Mouse (Mus musculus) heart, embryonic 15.5 days (tissue): ENCODE data around the gene Lpin3. TPM values are rescaled to one million over a fixed set of nuclear protein-coding genes. Genes with fewer than 3 reads are reported as not detected.

Source experiments
- ATAC-seq: fragments of 200-750 bp; cut with Nextera tagmentation; replicated peaks from 2 replicates; pipeline ENCODE4 v1.8.0; 2017; ENCODE audit warnings: low read depth, moderate TSS enrichment; ENCODE audit not compliant: insufficient number of reproducible peaks, insufficient read depth, low FRiP score
- H3K27ac ChIP-seq: fragments of 300-500 bp; sonication (generic); 2 replicates; pipeline ENCODE4 v1.5.1; 2015; ENCODE audit warnings: mild to moderate bottlenecking, inconsistent platforms
- H3K27me3 ChIP-seq: fragments of 300-500 bp; sonication (generic); 2 replicates; pipeline ENCODE4 v1.6.1; 2015; ENCODE audit warnings: inconsistent platforms
- H3K36me3 ChIP-seq: fragments of 300-500 bp; sonication (generic); 2 replicates; pipeline ENCODE4 v1.6.1; 2015; ENCODE audit warnings: mild to moderate bottlenecking, inconsistent platforms
- H3K4me1 ChIP-seq: fragments of 300-500 bp; sonication (generic); replicated peaks from 2 replicates; pipeline ENCODE4 v1.6.1; 2015; ENCODE audit warnings: inconsistent platforms
- H3K4me2 ChIP-seq: fragments of 300-500 bp; sonication (generic); 2 replicates; pipeline ENCODE4 v1.6.1; 2015; ENCODE audit warnings: inconsistent platforms, mild to moderate bottlenecking, moderate library complexity
- H3K4me3 ChIP-seq: fragments of 300-500 bp; sonication (generic); 2 replicates; pipeline ENCODE4 v1.5.1; 2015; ENCODE audit warnings: mild to moderate bottlenecking, inconsistent platforms
- H3K9ac ChIP-seq: fragments of 300-500 bp; sonication (generic); 2 replicates; pipeline ENCODE4 v1.6.1; 2015; ENCODE audit warnings: mild to moderate bottlenecking, inconsistent platforms
- H3K9me3 ChIP-seq: fragments of 300-500 bp; sonication (generic); replicated peaks from 2 replicates; pipeline ENCODE4 v1.6.1; 2016; ENCODE audit warnings: inconsistent platforms
- WGBS: fragments of 180-500 bp; shearing (Covaris S2); methylation state at CpG from one replicate; pipeline ENCODE4 v1.1.7; 2015; ENCODE audit warnings: mixed read lengths; 5-methylcytosine and 5-hydroxymethylcytosine counted together
- polyA plus RNA-seq: library from polyadenylated mRNA; unstranded; fragments of >200 nt; fragmentation: Nextera tagmentation; extraction: Ambion mirVana; gene quantifications from 2 replicates; pipeline ENCODE4 v1.2.1, GENCODE M21; 2015

Lpin3 gene
- 0.69 and 1.7 TPM in 2 replicates for polyA plus RNA-seq

DNA sequence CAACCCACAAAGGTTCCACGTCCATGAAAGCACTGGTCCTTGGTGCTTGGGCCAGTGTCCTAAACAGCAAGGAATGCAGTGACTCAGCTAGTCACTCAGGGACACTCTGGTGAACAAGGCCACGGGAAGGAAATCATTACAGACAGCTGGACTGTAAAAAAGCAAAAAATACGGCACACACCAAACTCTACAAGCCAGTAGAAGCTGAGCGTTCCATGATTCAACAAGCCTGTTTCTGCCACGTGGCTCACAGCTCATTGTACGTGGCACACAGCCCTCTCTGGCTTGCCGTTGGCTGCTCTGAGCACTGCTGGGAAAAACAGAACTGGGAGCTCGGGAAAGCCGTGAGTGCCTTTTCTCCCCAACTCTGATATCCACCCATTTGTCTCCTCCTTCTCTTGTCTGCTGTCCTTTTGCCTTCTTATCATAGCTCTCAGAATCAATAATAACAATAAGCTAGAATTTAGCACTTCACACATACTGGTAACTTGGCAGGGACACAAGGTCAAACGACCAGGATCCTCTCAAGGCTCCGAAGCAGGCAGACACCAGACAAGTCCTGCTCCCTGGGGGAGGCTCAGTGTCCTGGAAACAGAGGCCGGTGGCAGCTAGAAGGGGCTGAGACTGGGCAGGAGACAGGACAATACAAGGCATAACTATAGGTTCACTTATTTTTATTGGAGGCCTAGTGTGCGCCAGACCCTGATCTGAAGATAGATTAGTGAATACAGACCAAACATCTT is at the start of gene Lpin3:
Lpin3 (plus strand) TSS at position 218 of the 743 bp plus-strand sequence.
- 40% methylated on average over 13 of the region's 13 CpGs for WGBS
- Histone ChIP-seq H3K27me3 (no peaks in the 10 kb centered on the region), H3K9ac (no peak within 1 kb of the TSS), H3K4me1 (peaks cover 10% of the 10 kb centered on the region; the same call in 1 of the 2 replicates), H3K27ac (no peak within 1 kb of the TSS), H3K36me3 (no peaks in the 10 kb centered on the region), H3K4me3 (no peak within 1 kb of the TSS), H3K9me3 (no peaks in the 10 kb centered on the region), H3K4me2 (no peak within 1 kb of the TSS)
- no peak for ATAC-seq

DNA sequence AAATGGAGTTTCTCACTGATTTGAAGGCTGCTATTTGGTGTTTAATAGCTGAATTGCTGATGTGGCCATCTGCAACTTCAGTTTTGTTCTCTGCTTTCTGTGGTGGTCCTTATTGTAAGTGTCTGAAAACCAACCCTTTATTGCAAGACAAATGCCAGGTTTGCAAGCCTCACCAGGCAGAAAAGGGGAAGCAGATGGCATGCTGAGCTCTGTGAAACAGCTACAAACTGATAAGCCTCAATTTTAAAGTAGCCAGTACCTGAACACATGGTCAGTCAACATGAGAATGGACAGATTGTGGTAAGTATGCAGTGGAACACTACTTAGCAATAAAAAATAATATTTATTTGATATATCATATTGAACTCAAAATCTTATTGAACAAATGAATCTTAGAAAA is 39.6 kb upstream of the Lpin3 start:
- Histone ChIP-seq H3K27me3 (no peaks in the 10 kb centered on the region), H3K9me3 (no peaks in the 10 kb centered on the region), H3K4me3 (no peak overlapping the region), H3K36me3 (no peaks in the 10 kb centered on the region), H3K27ac (no peak overlapping the region), H3K4me1 (no peaks in the 10 kb centered on the region), H3K4me2 (no peak overlapping the region), H3K9ac (no peak overlapping the region)
- ATAC-seq: no peak

DNA sequence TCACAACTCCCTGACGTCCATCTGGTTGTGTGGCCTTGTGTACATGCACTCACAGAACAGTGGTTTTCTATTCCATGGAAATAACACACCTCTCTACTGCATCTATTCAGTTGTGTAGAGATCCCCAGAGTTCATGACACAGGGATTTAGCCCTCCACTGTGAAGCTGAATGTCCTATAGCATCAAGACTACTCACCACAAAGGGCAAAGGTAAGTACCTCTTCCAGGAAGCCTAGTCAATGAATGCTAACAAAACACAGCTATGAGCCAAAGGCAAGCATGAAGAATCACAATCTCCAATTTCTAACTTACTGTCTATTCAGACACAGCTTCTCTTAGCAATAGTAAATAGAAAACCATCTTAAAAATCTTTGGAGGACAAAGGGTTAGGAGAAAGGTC is 32.8 kb upstream of the Lpin3 start:
- 79% methylated on average over 1 of the region's 1 CpGs for WGBS
- Histone ChIP-seq H3K9me3 (no peaks in the 10 kb centered on the region), H3K27ac (no peak overlapping the region), H3K36me3 (no peaks in the 10 kb centered on the region), H3K9ac (no peak overlapping the region), H3K4me1 (no peaks in the 10 kb centered on the region), H3K4me3 (no peak overlapping the region), H3K27me3 (no peaks in the 10 kb centered on the region), H3K4me2 (no peak overlapping the region)
- no peak for ATAC-seq

- H3K9ac ChIP-seq: no peak overlapping the region
- no peak overlapping the region for H3K4me3 ChIP-seq
- H3K9me3 ChIP-seq: no peaks in the 10 kb centered on the region
- H3K4me1 ChIP-seq: no peaks in the 10 kb centered on the region
- 82% methylated on average over 2 of the region's 2 CpGs for WGBS
- no peaks in the 10 kb centered on the region for H3K36me3 ChIP-seq
- H3K4me2 ChIP-seq: no peak overlapping the region
- no peak overlapping the region for H3K27ac ChIP-seq
- ATAC-seq: no peak
- no peaks in the 10 kb centered on the region for H3K27me3 ChIP-seq
Observed at GRCm38 (mm10) chr2:160848186-160848585, 32.3 kb upstream of the Lpin3 start.

DNA sequence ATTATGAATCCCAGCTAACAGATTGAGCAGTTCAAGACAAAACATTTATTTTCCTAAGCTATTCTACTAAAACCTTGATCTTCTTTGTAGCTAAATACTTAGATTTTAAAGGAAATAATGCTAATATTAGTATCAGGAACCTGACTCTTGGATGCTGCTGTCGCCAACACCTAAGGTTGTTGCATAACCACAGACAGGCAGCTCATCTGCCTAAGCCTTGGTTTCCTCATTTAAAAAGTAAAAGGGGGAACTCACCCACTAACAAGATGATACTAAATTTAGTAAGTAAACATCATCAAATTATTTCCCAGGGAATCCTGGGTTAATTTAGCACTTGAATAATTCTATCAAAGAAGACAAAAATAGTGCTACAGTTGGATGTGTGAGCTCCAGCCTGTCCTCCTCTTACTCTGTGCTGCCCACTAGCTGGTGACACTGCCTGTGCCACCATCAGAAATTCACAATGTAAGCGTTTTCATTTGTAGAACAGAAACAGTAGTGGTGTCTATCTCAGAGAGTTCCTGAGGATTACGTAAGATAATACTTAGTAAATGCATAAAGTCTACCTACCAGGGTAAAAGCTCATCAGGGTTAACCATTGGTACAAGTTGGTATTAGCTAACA is 30.7 kb upstream of the Lpin3 start:
- H3K27ac ChIP-seq: no peak overlapping the region
- H3K36me3 ChIP-seq: no peaks in the 10 kb centered on the region
- 79% methylated on average over 3 of the region's 3 CpGs for WGBS
- H3K9me3 ChIP-seq: no peaks in the 10 kb centered on the region
- H3K27me3 ChIP-seq: no peaks in the 10 kb centered on the region
- H3K4me2 ChIP-seq: no peak overlapping the region
- peaks cover 3% of the 10 kb centered on the region; the same call in 1 of the 2 replicates for H3K4me1 ChIP-seq
- H3K4me3 ChIP-seq: no peak overlapping the region
- no peak for ATAC-seq
- H3K9ac ChIP-seq: no peak overlapping the region

DNA sequence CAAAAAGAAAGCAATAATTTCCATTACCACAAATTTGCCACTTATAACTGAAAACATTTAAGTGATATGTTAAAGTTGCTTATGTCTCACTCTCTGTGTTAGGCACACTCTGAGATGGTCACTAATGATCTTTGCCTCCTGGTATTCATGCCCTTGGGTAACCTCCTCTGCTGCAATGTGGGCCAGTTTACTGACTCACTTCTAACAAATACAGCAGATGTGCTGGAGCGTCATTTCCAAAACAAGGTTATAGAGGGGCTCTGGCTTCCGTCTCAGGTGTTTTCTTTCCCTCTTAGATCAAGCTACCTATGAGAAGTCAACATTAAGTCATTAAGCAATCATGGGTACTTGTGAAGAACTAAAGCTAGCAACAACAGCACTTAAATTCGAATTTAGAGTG is 30.1 kb upstream of the Lpin3 start:
- Histone ChIP-seq H3K36me3 (no peaks in the 10 kb centered on the region), H3K4me3 (no peak overlapping the region), H3K4me2 (no peak overlapping the region), H3K27ac (no peak overlapping the region), H3K4me1 (peaks cover 4% of the 10 kb centered on the region; the same call in 1 of the 2 replicates), H3K27me3 (no peaks in the 10 kb centered on the region), H3K9me3 (no peaks in the 10 kb centered on the region), H3K9ac (no peak overlapping the region)
- whole genome bisulfite sequencing: 76% methylated on average over 3 of the region's 3 CpGs
- no peak for ATAC-seq

- H3K4me2 ChIP-seq: no peak overlapping the region
- no peaks in the 10 kb centered on the region for H3K36me3 ChIP-seq
- no peak overlapping the region for H3K27ac ChIP-seq
- no peaks in the 10 kb centered on the region for H3K9me3 ChIP-seq
- no peaks in the 10 kb centered on the region for H3K27me3 ChIP-seq
- no peak for ATAC-seq
- no peak overlapping the region for H3K4me3 ChIP-seq
- H3K9ac ChIP-seq: no peak overlapping the region
- H3K4me1 ChIP-seq: peaks cover 4% of the 10 kb centered on the region; the same call in 1 of the 2 replicates
Observed at GRCm38 (mm10) chr2:160854687-160855086, 25.8 kb upstream of the Lpin3 start.

DNA sequence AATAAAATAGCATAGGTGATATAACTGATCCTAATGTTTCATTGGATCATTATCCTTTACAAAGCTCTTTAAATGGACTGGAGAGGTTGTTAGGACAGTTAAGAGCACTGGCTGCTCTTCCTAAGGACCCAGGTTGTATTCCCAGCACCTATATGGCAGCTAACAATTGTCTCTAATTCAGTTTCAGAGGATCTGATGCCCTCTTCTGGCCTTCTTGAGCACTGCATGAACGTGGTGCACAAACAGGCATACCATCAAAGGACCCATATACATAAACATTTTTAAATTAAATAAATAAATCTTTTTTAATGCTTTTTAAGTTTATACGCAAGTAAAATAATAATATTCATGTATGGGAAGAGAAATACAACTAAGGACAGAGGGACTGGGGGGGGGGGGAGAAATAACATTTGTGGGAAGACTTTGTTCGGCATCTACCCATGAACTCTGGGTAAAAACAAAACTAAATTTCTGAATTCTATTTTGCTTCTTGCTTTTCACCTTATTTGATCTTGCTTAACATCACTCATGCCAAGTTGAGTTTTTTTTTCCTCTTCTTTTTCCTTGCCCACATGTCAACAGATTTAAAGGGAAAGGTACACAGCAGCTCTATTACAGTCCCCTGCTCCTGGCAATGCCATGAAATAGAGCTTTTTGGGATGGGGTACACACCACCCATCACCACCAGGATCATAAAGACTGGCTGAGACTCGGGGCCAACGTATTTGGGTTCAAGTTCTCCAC is 23.9 kb upstream of the Lpin3 start:
- H3K4me2 ChIP-seq: no peak overlapping the region
- WGBS: 82% methylated on average over 5 of the region's 5 CpGs
- no peak for ATAC-seq

GRCm38 (mm10) chr2:160860363-160860762 is 20.1 kb upstream of the Lpin3 start:
- Histone ChIP-seq H3K9ac (no peak overlapping the region), H3K4me3 (no peak overlapping the region), H3K4me1 (no peaks in the 10 kb centered on the region), H3K27ac (no peak overlapping the region), H3K27me3 (no peaks in the 10 kb centered on the region), H3K4me2 (no peak overlapping the region), H3K36me3 (no peaks in the 10 kb centered on the region), H3K9me3 (no peaks in the 10 kb centered on the region)
- ATAC-seq: no peak
- 50% methylated on average over 1 of the region's 1 CpGs for WGBS

More for the DNA sequence above, 23.9 kb upstream of the Lpin3 start:
- H3K27me3 ChIP-seq: no peaks in the 10 kb centered on the region
- no peak overlapping the region for H3K4me3 ChIP-seq
- H3K27ac ChIP-seq: no peak overlapping the region
- no peaks in the 10 kb centered on the region for H3K9me3 ChIP-seq
- no peaks in the 10 kb centered on the region for H3K36me3 ChIP-seq
- H3K4me1 ChIP-seq: peaks cover 4% of the 10 kb centered on the region; the same call in 1 of the 2 replicates
- no peak overlapping the region for H3K9ac ChIP-seq

- ATAC-seq: no peak
- Histone ChIP-seq H3K27me3 (no peaks in the 10 kb centered on the region), H3K4me2 (no peak overlapping the region), H3K4me1 (no peaks in the 10 kb centered on the region; the same call in 1 of the 2 replicates), H3K9me3 (no peaks in the 10 kb centered on the region), H3K27ac (no peak overlapping the region), H3K36me3 (no peaks in the 10 kb centered on the region), H3K9ac (no peak overlapping the region), H3K4me3 (no peak overlapping the region)
- 83% methylated on average over 1 of the region's 1 CpGs for WGBS
Observed at GRCm38 (mm10) chr2:160864112-160864511, 16.4 kb upstream of the Lpin3 start.

GRCm38 (mm10) chr2:160865266-160865665 is 15.2 kb upstream of the Lpin3 start:
- no peak for ATAC-seq
- H3K36me3 ChIP-seq: no peaks in the 10 kb centered on the region
- no peak overlapping the region for H3K4me3 ChIP-seq
- no peak overlapping the region for H3K4me2 ChIP-seq
- H3K27ac ChIP-seq: no peak overlapping the region
- 88% methylated on average over 2 of the region's 2 CpGs for WGBS
- H3K4me1 ChIP-seq: no peaks in the 10 kb centered on the region; the same call in 1 of the 2 replicates
- no peak overlapping the region for H3K9ac ChIP-seq
- H3K27me3 ChIP-seq: no peaks in the 10 kb centered on the region
- no peaks in the 10 kb centered on the region for H3K9me3 ChIP-seq
